Mouse (Mus musculus) urinary bladder, postnatal 4 days (tissue): ENCODE results near the gene Gpx5.

Experiments
- DNase-seq, 2 experiments: peaks; one replicate each; pipeline ENCODE4 v3.0.0; 2021 to 2022; ENCODE audit warnings: low spot score in 2 of 2

Gene Gpx5

GRCm38 (mm10) chr13:21292631-21293030, at the start of gene Gpx5:
Gene Gpx5 (minus strand): TSS chr13:21292731.
- DNase-seq, result no peak

DNA sequence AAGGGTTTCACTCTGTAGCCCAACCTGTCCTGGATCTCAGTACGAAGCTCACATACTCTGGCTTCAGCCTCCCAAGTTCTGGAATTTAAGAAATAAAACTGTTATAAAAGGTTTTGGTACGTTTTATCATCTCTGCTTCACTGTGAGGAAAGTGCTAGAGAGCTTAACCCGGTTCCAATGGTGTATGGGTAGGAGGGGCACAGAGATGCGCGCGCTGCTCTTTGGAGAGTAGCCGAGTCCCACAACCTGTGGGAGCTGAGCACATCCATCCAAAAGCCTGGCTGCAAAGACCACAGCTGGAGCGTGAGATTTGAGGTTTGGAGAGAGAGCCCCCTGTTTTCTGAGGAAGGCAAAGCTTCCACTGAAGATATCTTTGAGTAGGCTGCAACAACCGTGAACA, 34.9 kb upstream of the Gpx5 start:
- no peak for DNase-seq

DNA sequence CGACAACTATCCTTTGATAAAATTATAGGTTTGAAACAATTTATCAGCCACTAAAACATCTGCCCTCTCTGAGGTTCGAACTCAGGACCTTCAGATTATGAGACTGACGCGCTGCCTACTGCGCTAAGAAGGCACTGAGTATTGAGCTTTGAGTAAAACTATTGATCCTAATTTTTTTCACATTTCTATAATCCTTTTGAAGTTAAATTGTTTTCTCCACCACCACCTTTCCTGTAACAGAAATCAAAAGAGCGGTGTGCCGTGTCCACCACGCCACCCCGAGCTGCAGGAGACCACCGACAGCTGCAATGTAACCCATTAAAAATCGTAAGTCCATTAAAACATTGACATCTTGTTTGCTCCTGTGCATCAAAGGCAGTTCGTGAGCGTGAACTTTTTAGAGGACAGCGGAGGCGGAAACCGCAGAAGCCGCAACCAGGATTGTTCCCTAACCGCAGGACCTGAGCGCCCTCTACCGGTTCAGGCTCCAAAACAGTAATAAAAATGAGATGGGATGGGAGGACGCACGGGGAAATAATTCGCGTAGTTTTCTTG, 34.2 kb upstream of the Gpx5 start:
- DNase-seq, result peak; percentile 58 to 83

DNA sequence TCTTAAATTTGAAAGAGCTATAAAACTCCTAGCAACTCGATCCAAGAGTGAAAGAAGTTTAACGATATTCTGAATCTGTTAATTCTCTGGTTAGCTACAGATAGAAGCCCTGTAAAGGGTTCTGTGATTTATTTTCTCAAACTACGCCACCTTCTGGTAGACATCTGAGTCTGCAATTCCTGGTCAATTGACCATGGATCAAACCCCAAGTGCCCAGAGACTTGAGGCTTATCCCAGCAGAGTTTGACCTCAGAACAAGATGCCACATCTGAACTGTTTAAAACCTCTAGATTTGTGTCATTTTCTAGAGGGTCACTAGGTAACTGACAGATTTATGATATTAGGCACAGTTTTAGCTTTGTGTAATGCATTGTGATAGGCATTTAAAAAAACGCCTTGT, 33.7 kb upstream of the Gpx5 start:
- DNase-seq, result no peak

GRCm38 (mm10) chr13:21323405-21323804, 30.9 kb upstream of the Gpx5 start:
- no peak for DNase-seq

GRCm38 (mm10) chr13:21322509-21323375, 30.2 kb upstream of the Gpx5 start:
- DNase-seq, result no peak

DNA sequence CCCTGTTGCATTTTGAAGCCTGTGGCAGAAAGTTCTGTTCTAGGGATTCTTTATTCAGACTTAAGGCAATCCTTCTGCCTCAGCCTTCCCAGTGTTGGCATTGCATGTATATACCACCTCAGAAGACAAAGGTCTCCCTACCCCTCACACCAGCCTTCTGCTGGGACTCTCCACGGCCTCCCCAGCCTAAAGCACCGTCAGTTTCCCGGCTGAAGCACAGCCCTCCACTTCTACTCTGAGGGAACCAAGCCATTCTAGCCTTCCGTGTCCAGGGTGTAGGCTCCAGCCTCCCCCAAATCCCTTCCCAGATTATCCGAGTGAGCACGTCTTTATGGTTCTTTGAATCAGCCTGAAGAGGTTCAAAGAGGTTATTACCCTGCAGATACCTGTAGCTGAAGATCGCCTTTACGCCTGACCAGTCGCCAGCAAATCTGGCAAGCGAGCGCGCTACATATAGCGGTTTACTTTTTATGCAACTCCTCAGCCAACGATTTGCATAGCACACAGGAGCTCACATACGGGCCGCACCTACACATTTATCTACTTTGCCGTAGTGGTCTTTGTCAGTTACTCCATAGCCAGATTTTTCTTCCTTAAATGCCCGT, 29.5 kb upstream of the Gpx5 start:
- no peak for DNase-seq

DNA sequence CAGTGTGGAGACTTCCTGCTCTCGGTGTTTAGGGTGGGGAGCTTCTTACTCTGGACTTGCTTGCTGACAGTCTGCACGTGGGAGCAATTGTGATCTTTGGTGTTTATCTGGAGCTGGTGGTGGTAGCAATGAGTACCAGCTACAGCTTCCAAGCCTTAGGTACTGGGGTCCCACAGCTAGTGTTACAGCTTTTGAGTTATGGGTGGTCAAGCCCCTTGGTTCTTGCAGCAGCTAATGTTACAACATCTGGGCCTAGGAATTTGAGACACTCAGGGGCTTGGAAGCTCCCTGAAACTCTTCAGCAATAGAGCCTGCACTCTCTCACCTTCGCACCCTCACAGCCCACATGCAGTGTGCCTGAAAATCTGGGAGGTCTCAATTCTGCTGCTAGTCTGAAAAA, 27.7 kb upstream of the Gpx5 start:
- DNase-seq, result no peak

GRCm38 (mm10) chr13:21313903-21314302, 21.4 kb upstream of the Gpx5 start:
- DNase-seq, result no peak

DNA sequence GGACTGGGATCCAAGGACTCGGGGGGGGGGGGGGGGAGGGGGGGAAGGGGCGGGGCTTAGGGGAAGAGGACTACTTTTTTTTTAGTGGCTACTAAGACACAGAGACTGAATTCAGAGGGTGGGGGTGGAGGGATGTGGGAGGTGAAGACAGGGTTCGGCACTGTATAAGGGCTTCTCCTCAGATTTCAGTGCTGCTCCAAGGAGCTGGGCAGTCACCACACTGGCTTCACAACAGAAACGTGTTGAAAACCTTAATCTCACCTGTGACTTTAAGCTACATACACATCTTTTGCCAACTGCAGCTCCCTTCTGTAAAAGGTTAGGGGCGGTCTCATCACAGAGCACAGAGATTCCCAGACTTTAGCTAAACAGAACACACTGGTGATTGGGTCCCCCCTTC, 20.3 kb upstream of the Gpx5 start:
- DNase-seq, result no peak

DNA sequence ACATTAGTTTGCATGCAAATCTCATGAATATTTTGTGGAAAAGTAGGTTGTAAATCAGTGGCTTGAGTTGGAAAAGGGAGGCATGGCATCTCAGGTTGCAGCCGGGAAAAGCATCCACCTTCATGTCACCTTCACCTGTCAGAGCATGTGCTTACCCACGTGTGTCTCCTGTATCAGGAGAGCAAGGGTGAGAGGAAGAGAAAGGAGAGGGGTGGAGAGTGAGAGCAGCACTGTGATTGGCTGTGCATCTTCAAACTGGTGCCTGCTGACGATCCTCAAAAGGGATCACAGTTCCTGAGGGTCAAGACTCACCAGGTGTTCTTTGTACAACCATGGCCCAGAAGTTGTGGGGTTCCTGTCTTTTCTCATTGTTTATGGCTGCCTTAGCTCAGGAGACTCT, 19.4 kb upstream of the Gpx5 start, which contains the start of gene Gpx6:
Gpx6 (plus strand) TSS at position 200 of the 400 bp plus-strand sequence.
- no peak for DNase-seq

GRCm38 (mm10) chr13:21309788-21310187, 17.3 kb upstream of the Gpx5 start:
- no peak for DNase-seq

DNA sequence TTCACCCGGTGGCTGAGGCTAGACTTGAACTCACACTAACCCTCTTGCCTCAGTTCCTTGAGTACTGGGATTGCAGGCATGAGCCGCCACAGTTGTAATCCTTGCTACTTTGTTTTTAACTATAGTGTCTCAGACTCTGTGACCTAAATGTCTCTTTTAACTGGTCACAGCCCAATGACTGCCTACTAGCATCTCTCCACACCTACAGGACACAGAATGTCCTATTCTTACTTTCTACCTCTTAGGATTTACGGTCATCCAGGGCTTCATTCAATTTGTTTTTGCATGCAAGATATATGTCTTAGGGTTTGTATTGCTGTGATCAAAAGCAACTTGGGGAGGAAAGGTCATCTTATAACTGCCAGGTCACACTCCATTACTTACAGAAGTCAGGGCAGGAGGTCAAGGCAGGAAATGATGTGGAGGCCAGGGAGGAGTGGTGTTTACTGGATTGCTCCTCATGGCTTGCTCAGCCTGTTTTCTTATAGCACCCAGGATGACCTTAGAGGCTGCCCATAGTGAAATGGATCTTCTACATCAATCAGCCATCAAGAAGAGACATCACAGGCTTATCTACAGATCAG, 12.0 kb upstream of the Gpx5 start:
- no peak for DNase-seq

- no peak for DNase-seq
These were observed 6.0 kb upstream of the Gpx5 start for GRCm38 (mm10) chr13:21298557-21298956.

DNA sequence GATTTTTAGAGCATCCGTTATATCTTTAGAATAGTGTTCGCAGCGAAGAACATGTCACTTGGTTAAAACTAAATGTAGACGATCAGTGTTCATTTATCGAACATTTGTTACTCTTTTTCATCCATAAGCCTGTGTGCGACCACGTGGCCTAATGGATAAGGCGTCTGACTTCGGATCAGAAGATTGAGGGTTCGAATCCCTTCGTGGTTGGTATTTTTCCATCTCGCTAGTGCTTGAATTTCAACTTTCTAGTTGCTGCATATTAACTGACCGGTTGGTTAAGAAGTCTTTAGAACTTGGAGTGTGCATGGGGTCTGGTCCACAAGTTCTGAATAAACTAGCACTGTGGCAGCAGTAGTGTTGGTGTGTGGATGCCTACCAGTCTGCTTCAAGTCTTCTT, 13.0 kb downstream of the Gpx5 start:
- DNase-seq, result peak; percentile 46 to 74

GRCm38 (mm10) chr13:21279076-21279475, 13.5 kb downstream of the Gpx5 start:
- DNase-seq, result no peak

- DNase-seq, result no peak
These were observed 16.0 kb downstream of the Gpx5 start for GRCm38 (mm10) chr13:21276551-21276950.

- peak in 1 of 2 experiments; percentile 26 for DNase-seq
These were observed 16.5 kb downstream of the Gpx5 start for GRCm38 (mm10) chr13:21275815-21276550.

DNA sequence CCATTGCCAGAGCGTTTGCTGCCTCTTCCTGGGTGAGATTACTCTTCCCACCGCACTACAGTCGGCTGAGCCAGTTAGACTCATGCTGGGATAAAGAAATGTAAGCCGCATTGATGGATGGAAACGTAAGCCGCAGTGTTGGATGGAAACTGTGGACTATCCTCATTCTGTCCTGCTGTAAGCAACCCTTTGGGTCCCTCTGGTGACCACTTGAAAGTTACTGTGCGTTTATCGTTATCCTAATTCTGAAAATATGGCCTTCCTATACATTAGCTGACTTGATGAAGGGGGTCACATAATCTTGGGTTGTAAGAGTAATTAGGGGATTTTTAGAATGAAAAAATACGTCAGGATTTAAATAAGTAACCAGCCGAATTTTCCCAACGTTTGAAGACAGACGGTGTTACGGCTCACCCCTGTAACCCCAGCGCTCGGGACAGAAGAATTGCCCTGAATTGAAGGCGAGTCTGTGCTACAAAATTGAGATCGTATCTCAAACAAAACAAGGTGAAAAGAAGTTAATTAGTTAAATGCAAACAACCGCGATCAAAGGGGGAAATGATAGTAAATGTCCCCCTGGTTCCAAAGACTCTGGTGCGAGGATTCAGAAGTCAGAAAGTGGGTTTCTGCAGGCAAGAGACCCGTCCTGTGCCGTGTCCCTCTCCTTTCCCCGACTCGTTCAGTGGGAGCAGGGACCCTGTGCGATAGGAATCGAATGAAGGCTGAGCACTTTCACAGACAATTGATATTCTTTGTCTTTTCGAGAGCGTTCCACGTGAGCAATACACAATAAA, 17.3 kb downstream of the Gpx5 start:
- no peak for DNase-seq

GRCm38 (mm10) chr13:21268262-21268661, 24.3 kb downstream of the Gpx5 start:
- DNase-seq, result no peak

- no peak for DNase-seq
These were observed 25.0 kb downstream of the Gpx5 start for GRCm38 (mm10) chr13:21267541-21267940.
